Comparison of ENCODE assay signal across 8 mouse cellular contexts in the genomic region with DNA sequence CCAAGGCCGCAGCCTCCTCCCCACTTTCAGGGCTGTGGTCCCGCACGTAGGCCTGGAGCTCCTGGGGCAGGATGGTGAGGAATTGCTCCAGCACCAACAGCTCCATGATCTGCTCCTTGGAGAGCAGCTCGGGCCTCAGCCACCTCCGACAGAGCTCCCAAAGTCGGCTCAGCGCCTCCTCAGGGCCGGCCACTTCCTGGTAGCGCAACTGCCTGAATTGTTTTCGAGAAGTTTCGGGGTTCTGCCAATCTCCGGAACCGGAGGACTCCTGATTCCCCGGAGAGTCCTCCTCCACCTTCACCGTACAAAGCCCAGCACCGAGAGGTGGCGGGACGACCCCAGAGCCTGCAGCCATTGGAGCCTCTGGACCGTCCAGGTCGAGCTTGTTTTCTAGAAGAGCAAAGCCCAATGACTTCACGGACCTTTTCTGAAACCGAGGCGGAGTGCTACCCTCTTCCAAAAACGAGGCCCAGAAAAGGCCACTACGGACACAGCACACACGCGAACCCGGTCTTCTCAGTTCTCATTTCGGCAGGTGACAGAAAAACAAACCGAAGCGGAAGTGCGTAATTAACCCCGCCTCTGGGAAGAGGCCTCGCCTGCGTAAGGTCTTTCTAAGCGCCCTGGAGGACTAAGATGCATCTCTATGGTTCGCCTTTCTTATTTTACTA. TPM values are rescaled to one million over a fixed set of nuclear protein-coding genes. Genes with fewer than 3 reads are reported as not detected.
DNase-seq lines count a peak whose midpoint lies in the region; ATAC-seq lines count a peak whose summit lies in the region.

TSS of gene Zkscan14 (minus strand) at position 548 of the 671 bp plus-strand sequence.

- H3K9ac ChIP-seq in hindbrain, embryonic 15.5 days = peak within 1 kb of the TSS; percentile 78

- H3K27me3 ChIP-seq in hindbrain, embryonic 15.5 days = no peaks in the 10 kb centered on the region

- H3K9me3 ChIP-seq in hindbrain, embryonic 15.5 days = no peaks in the 10 kb centered on the region

- 2% methylated on average over 37 of the region's 37 CpGs for WGBS in hindbrain, embryonic 15.5 days
- under 1% methylated on average over 37 of the region's 37 CpGs for WGBS in macrophage (ENCODE audit: missing documents)

- H3K4me1 ChIP-seq in hindbrain, embryonic 15.5 days (replicated peaks) = peaks cover 30% of the 10 kb centered on the region

- peak; percentile 91 for DNase-seq in ZHBTc4 (ENCODE audit: low read depth, low spot score)
- DNase-seq in cerebellum, postnatal 25 days = peak; percentile 73 to 83
- DNase-seq in frontal cortex, postnatal 25 days (ENCODE audit: low spot score in 2 of 2) = peak; percentile 38 to 50
- peak; percentile 74 to 79 for DNase-seq in left cerebral cortex, adult 18-20 months (ENCODE audit: low spot score in 2 of 2)
- DNase-seq in retina, postnatal 7 days (ENCODE audit: low read depth, low spot score) = peak; percentile 70
- peak; percentile 47 for DNase-seq in urinary bladder, adult 2 months (ENCODE audit: low spot score)

- H3K4me3 ChIP-seq in hindbrain, embryonic 15.5 days = peak within 1 kb of the TSS; percentile 93
- H3K4me3 ChIP-seq in macrophage (ENCODE audit: inconsistent target) = peak within 1 kb of the TSS; percentile 97

- H3K27ac ChIP-seq in hindbrain, embryonic 15.5 days (replicated peaks) = peak within 1 kb of the TSS; percentile 76
- peak within 1 kb of the TSS; percentile 77 for H3K27ac ChIP-seq in macrophage

- ATAC-seq in hindbrain, embryonic 15.5 days (ENCODE audit: low FRiP score, low read depth) = peak; percentile 21

- H3K4me2 ChIP-seq in hindbrain, embryonic 15.5 days = peak within 1 kb of the TSS; percentile 99

- peaks cover 6% of the 10 kb centered on the region; the same call in 1 of the 2 replicates for H3K36me3 ChIP-seq in hindbrain, embryonic 15.5 days
- H3K36me3 ChIP-seq in macrophage (ENCODE audit: inconsistent target) = peaks cover 3% of the 10 kb centered on the region

- peaks cover 31% of the 10 kb centered on the region for H3K79me2 ChIP-seq in macrophage (ENCODE audit: inconsistent target)

RNA-seq across cellular contexts. Expression of gene Zkscan14, which starts in this region (rescaled TPM):
- 13.1 and 14.4 TPM in 2 replicates for polyA plus RNA-seq in hindbrain, embryonic 15.5 days (2015; fragmentation: Nextera tagmentation; extraction: Ambion mirVana)
- total RNA-seq in left cerebral cortex, adult 18-20 months (2021) = 10 to 100 TPM; 11.8 to 15.8 TPM
- 10 to 100 TPM in 6 of 26 experiments, 1 to 10 TPM in 20; 1.7 to 19.7 (median 4.7) TPM for total RNA-seq in macrophage (2018; cell fraction: chromatin; rRNA removed)
- 1 to 10 TPM in 25 of 26 experiments, under 1 TPM in 1; 0.66 to 9.6 (median 4.9) TPM for total RNA-seq in macrophage (2018; cell fraction: cytosol; rRNA removed)
- 10 to 100 TPM in 3 of 26 experiments, 1 to 10 TPM in 23; 1.3 to 15.5 (median 3.3) TPM for total RNA-seq in macrophage (2018; cell fraction: nucleus; rRNA removed)
- 5.3 to 8.3 TPM (median 7.4 TPM) in 3 replicates for polyA plus RNA-seq in macrophage (2018)
- polyA plus RNA-seq in urinary bladder, adult 2 months (2012; rRNA removed) = 6.8 and 7.4 TPM in 2 replicates

Comparison
In these comparisons a context has a peak if more than half of its experiments do, and no peak if none do; other contexts are left out.
1. Peak in every context shown above with its lines: DNase-seq, ATAC-seq, H3K4me3 ChIP-seq and H3K27ac ChIP-seq.